Mouse (Mus musculus) hindbrain, embryonic 12.5 days (tissue): ENCODE measurements around the gene Prss35. TPM values are rescaled to one million over a fixed set of nuclear protein-coding genes. Genes with fewer than 3 reads are reported as not detected.

Experiments used
- ATAC-seq: fragments of 200-750 bp; cut with Nextera tagmentation; 2 replicates; pipeline ENCODE4 v1.8.0; 2017; ENCODE audit warnings: moderate TSS enrichment; ENCODE audit not compliant: low FRiP score
- H3K27ac ChIP-seq: fragments of 300-500 bp; sonication (generic); 2 replicates; pipeline ENCODE4 v1.5.1; 2016; ENCODE audit warnings: mild to moderate bottlenecking
- H3K27me3 ChIP-seq: fragments of 300-500 bp; sonication (generic); 2 replicates; pipeline ENCODE4 v1.6.1; 2016; ENCODE audit warnings: mild to moderate bottlenecking
- H3K36me3 ChIP-seq: fragments of 300-500 bp; sonication (generic); 2 replicates; pipeline ENCODE4 v1.6.1; 2016; ENCODE audit warnings: mild to moderate bottlenecking
- H3K4me1 ChIP-seq: fragments of 300-500 bp; sonication (generic); 2 replicates; pipeline ENCODE4 v1.6.1; 2016
- H3K4me2 ChIP-seq: fragments of 300-500 bp; sonication (generic); replicated peaks from 2 replicates; pipeline ENCODE4 v1.6.1; 2016; ENCODE audit warnings: mild to moderate bottlenecking
- H3K4me3 ChIP-seq: fragments of 300-500 bp; sonication (generic); 2 replicates; pipeline ENCODE4 v1.5.1; 2016; ENCODE audit warnings: mild to moderate bottlenecking
- H3K9ac ChIP-seq: fragments of 300-500 bp; sonication (generic); 2 replicates; pipeline ENCODE4 v1.6.1; 2016; ENCODE audit warnings: mild to moderate bottlenecking, moderate library complexity
- H3K9me3 ChIP-seq: fragments of 300-500 bp; sonication (generic); replicated peaks from 2 replicates; pipeline ENCODE4 v1.6.1; 2016; ENCODE audit warnings: mild to moderate bottlenecking
- WGBS: fragments of 180-500 bp; shearing (Covaris S2); methylation state at CpG from one replicate; pipeline ENCODE4 v1.1.7; 2016; 5-methylcytosine and 5-hydroxymethylcytosine counted together
- polyA plus RNA-seq: library from polyadenylated mRNA; unstranded; fragments of >200 nt; fragmentation: Nextera tagmentation; extraction: Ambion mirVana; gene quantifications from 2 replicates; pipeline ENCODE4 v1.2.1, GENCODE M21; 2016

Gene Prss35
- polyA plus RNA-seq: 5.6 and 7.1 TPM in 2 replicates

DNA sequence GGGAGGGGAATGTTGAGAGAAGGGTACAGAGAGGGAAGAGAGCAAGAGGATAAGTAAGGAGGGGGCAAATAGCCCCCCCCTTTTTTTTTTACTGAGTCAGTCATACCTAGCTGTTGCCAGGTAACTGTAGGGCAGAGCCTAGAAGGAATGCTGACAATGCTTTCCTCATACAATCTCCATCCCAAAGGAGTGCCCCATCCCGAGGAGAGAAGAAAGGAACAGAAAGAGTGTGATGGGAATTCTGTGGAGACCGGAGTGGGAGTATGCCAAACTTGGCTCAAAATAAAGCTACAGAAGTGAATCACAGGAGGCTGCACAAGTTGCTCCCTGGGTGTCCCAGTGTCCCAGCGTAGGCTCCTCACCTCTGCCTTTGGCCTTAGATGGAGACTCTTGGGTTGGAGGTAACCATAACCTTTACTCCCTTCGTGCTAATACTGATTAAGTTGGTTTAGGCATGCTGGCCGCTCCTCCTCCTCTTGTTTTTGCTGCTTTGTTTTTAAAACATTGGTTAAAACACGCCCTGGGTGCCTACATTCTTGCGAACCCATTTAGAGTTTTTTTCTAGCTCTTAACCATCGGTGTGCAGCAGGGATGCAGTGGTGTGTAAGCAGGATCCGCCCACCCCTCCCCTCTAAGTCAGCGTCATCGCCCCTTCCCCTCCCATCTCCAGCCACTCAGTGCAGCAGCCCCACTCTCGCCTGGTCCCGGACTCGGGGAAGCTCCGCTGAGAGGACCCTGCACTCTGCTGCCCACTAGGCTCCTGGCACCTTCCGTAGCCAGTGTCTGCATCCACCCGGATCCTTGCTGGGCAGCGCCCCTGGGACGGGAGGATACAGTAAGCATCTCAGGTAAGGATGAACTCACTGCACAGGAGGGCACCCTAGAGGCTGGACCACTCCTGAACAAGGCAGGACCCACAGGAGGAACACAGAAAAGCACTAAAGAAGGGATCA is at the start of gene Prss35:
Gene Prss35, plus strand, starts transcription at position 691 of the 953 bp plus-strand sequence.
- H3K27ac ChIP-seq: no peak within 1 kb of the TSS; the same call in 1 of the 2 replicates
- WGBS: 1% methylated on average over 19 of the region's 19 CpGs
- peaks cover 9% of the 10 kb centered on the region for H3K4me1 ChIP-seq
- peak within 1 kb of the TSS; percentile 68 for H3K4me2 ChIP-seq
- no peaks in the 10 kb centered on the region for H3K36me3 ChIP-seq
- no peaks in the 10 kb centered on the region for H3K9me3 ChIP-seq
- peak within 1 kb of the TSS; percentile 36 for H3K4me3 ChIP-seq
- peak within 1 kb of the TSS; percentile 51; the same call in 1 of the 2 replicates for H3K9ac ChIP-seq
- no peaks in the 10 kb centered on the region for H3K27me3 ChIP-seq
- peak; percentile 90 for ATAC-seq

DNA sequence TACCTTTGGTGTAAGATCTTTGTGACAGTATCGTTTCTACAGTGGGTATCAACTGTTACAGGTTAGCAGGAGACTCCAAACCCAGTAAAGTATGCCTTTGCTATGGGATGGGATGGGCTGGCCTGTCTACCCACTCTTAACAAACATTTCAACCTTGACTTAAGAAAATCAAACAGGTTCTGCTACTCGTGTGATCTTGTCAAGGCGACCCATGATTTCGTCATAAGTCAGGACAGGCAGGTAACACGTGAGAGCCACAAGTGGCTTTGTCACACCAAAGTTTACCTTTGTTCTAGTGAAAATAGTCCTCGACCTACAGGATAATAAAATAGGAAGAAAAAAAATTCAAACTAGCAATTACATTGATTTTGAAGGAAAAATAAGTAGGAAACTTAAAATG is 49.5 kb upstream of the Prss35 start:
- Histone ChIP-seq H3K27ac (no peak overlapping the region), H3K36me3 (no peaks in the 10 kb centered on the region), H3K4me1 (no peaks in the 10 kb centered on the region), H3K9me3 (no peaks in the 10 kb centered on the region), H3K4me3 (no peak overlapping the region), H3K4me2 (no peak overlapping the region), H3K9ac (no peak overlapping the region), H3K27me3 (no peaks in the 10 kb centered on the region)
- 94% methylated on average over 6 of the region's 6 CpGs for WGBS
- ATAC-seq: no peak

DNA sequence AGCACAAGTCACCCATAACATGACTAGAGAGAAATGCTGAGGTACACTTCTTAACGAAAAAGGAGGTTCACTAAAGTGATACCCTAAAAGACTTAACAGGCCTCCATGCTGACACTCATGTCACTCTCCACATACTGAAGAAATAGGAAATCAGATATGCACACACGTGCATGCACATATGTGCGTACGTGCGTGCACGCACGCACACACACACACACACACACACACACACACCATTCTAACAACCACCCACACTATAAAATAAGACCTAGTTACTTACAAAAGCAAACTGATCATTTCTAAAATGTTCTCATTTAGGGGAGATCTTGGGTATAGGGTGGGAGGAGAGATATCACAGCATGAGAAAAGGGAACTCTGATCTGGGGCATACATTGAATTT is 48.8 kb upstream of the Prss35 start:
- no peaks in the 10 kb centered on the region for H3K9me3 ChIP-seq
- H3K36me3 ChIP-seq: no peaks in the 10 kb centered on the region
- no peak overlapping the region for H3K4me3 ChIP-seq
- H3K27me3 ChIP-seq: no peaks in the 10 kb centered on the region
- H3K4me2 ChIP-seq: peak overlapping the region; percentile 77
- ATAC-seq: no peak
- no peaks in the 10 kb centered on the region for H3K4me1 ChIP-seq
- whole genome bisulfite sequencing: 92% methylated on average over 7 of the region's 7 CpGs
- no peak overlapping the region for H3K9ac ChIP-seq
- H3K27ac ChIP-seq: no peak overlapping the region

DNA sequence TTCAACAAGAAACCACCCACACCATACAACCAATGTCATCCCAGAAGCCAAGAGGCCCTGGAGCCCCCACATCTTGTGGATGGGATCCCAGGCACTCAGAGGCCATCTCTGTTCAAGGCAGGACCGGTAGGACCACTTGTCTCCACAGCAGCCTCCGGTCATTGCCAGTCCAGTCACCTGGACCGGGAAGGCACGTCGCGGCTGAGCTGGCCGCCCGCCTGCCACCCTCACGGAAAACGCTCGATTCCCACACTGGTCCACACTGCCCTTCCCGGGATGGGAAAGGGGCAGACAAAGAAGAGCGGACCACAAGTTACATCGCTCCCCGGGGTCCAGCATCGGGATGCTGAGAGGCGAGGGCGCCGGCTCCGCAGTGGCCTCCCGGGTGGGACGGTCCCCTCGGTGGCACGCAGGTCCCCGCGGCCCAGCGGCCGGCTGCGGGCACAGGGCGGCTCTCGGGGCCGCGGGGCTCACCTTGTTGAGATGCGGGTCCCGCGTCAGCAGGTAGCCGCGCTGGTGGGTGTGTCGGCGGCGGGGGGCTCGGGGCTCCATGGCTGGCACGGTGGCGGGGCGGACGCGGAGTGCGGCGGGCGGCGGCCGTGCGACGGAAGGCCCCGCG is 48.1 kb upstream of the Prss35 start:
- peak overlapping the region; percentile 86 for H3K9ac ChIP-seq
- H3K36me3 ChIP-seq: no peaks in the 10 kb centered on the region
- 1% methylated on average over 37 of the region's 56 CpGs for WGBS
- peak overlapping the region; percentile 77 for H3K4me2 ChIP-seq
- H3K9me3 ChIP-seq: no peaks in the 10 kb centered on the region
- peak; percentile 73 for ATAC-seq
- H3K27ac ChIP-seq: 0 out of 2 replicates have a peak overlapping the region, but pooled peaks have one; percentile 23
- H3K4me3 ChIP-seq: peak overlapping the region; percentile 71
- H3K27me3 ChIP-seq: no peaks in the 10 kb centered on the region
- no peaks in the 10 kb centered on the region for H3K4me1 ChIP-seq

DNA sequence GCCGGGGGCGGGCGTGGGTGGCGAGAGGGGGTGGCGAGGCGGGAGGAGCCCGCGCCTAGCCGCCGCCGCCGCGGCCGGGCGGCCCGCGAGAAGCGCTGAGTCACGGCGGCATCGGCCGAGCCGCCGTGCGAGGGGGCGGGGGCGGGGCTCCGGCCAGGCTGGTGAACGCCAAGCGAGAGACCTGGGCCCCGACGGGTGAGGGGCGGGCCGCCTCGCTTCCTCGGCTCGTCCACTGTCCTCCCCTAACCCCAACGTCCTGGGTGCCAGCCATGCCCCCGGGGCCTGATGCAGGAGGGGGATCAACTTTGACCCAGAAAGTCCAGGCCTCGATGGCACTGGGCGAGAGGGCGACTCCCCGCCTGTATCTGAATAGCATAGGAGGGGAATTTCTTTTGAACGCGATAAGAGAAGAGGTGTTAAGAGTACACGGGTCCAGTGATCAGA is 47.6 kb upstream of the Prss35 start, which contains the start of gene Me1:
Gene Me1, minus strand, starts transcription at position 136 of the 444 bp plus-strand sequence.
- 2% methylated on average over 20 of the region's 46 CpGs for WGBS
- Histone ChIP-seq H3K9me3 (no peaks in the 10 kb centered on the region), H3K27me3 (no peaks in the 10 kb centered on the region), H3K9ac (peak within 1 kb of the TSS; percentile 86), H3K4me3 (peak within 1 kb of the TSS; percentile 71), H3K4me2 (peak within 1 kb of the TSS; percentile 77), H3K36me3 (no peaks in the 10 kb centered on the region), H3K27ac (0 out of 2 replicates have a peak within 1 kb of the TSS, but pooled peaks have one; percentile 23), H3K4me1 (no peaks in the 10 kb centered on the region)
- ATAC-seq: peak; percentile 88

DNA sequence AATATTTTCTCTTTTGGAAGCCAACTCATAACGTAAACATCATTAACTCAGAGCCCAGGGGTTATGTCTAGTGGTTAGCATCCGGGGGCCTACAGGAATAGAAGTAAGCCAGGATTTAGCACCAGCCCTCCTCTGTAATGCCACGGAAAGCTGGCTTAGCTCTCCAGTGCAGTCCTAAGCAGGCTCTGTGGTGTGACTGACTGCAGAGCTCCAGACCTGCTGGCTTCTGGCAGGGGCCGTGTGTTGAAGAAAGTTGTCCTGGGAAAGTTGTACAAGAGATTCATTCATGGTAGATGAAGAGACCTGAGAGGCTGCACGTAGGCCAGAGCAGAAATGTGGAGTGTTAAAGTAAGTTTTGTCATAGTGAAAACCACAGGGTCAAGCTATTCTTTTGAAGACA is 42.2 kb upstream of the Prss35 start:
- no peak for ATAC-seq
- Histone ChIP-seq H3K36me3 (no peaks in the 10 kb centered on the region), H3K4me3 (no peak overlapping the region), H3K9me3 (no peaks in the 10 kb centered on the region), H3K27me3 (no peaks in the 10 kb centered on the region), H3K4me2 (no peak overlapping the region), H3K4me1 (no peaks in the 10 kb centered on the region), H3K27ac (no peak overlapping the region), H3K9ac (no peak overlapping the region)
- 44% methylated on average over 5 of the region's 5 CpGs for WGBS

DNA sequence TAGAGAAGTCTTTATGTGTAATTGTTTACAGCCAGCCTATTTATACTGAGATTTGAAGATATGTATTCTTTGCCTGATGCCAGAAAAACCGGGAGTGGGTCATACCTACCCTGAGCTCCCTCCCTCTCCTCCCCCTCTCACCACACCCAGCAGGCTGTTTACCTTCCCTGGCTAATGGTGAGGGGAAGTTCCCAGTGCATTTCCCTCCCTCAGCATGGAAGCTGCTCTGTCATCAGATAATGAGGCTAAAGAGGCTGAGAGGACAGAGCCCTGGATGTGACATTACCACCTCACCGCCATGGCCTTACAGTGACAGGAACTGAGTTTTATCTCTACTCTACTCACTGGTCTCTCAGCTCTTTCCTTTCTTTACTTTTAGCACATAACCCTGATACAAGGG is 41.6 kb upstream of the Prss35 start:
- no peak for ATAC-seq
- Histone ChIP-seq H3K9ac (no peak overlapping the region), H3K27me3 (no peaks in the 10 kb centered on the region), H3K27ac (no peak overlapping the region), H3K36me3 (no peaks in the 10 kb centered on the region), H3K4me1 (no peaks in the 10 kb centered on the region), H3K4me2 (no peak overlapping the region), H3K9me3 (no peaks in the 10 kb centered on the region), H3K4me3 (no peak overlapping the region)
- WGBS: 33% methylated on average over 2 of the region's 2 CpGs

DNA sequence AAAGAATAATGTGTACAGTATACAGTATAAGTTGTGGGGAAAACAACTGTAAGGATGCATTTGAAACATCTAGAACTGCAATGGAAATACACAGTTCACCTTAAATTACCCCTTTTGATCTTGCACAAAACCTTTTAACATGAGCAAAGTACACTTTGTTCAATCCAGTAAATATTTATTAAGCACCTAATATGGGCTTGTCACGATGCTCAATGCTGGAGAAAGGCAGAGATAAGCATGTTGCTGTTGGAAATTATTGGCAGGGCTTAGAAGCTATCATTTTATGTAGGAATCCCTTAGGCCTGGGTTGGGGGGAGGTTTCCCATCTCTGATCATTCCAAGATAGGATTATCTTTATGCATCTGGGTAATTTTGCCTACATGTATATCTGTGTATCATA is 36.0 kb upstream of the Prss35 start:
- H3K9me3 ChIP-seq: no peaks in the 10 kb centered on the region
- H3K4me2 ChIP-seq: no peak overlapping the region
- no peaks in the 10 kb centered on the region for H3K4me1 ChIP-seq
- no peak overlapping the region for H3K9ac ChIP-seq
- ATAC-seq: no peak
- 59% methylated on average over 1 of the region's 1 CpGs for WGBS
- H3K4me3 ChIP-seq: no peak overlapping the region
- no peaks in the 10 kb centered on the region for H3K27me3 ChIP-seq
- H3K27ac ChIP-seq: no peak overlapping the region
- no peaks in the 10 kb centered on the region for H3K36me3 ChIP-seq

DNA sequence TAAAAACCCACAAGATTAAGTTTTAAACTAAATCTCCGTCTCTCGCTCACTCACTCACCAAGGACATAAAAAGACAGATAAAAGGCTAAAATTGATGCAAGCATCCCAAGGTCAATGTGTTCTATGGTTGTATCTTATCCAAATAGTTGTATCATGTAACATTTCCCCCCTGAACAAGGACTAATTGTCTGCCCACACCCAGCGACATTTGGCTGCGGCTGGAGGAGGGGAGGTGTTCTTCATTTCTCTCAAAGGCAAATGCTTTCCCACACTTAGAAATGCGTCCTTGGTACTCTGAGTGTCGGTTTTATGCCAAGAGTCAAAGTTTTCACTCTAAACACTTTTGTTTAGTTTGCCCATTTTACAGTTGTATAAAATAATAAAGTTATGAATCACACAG is 34.5 kb upstream of the Prss35 start:
- Histone ChIP-seq H3K4me1 (no peaks in the 10 kb centered on the region), H3K4me3 (no peak overlapping the region), H3K4me2 (no peak overlapping the region), H3K9me3 (no peaks in the 10 kb centered on the region), H3K9ac (no peak overlapping the region), H3K27ac (no peak overlapping the region), H3K36me3 (no peaks in the 10 kb centered on the region), H3K27me3 (no peaks in the 10 kb centered on the region)
- no peak for ATAC-seq
- 70% methylated on average over 6 of the region's 6 CpGs for WGBS

DNA sequence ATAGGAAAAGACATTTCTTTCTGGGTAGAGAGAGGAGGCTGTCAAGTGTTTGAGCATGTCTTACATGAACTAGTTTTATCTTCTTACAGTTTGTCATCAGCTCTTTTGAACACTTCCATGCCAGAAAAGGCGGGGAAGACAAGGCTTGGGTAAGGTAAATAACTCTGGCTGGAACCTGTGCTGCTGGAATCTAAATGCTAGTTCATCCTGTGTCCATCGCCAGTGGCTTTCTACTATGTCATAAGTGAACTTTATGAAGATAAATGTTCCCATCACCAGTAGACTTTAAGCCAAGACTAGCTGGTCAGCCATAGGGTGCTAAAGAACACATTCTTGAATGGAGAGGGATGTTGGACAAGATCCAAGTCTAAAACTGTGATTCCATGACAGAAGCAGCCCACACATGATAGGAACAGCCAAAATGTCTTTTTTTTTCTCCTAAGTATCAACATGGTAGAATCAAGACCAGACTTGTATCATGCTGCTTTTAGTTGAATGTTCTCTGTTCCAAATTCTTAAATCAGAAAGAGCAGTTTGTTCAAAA is 33.3 kb upstream of the Prss35 start:
- Histone ChIP-seq H3K9me3 (no peaks in the 10 kb centered on the region), H3K36me3 (no peaks in the 10 kb centered on the region), H3K4me1 (no peaks in the 10 kb centered on the region), H3K4me3 (no peak overlapping the region), H3K27ac (no peak overlapping the region), H3K27me3 (no peaks in the 10 kb centered on the region), H3K4me2 (no peak overlapping the region), H3K9ac (no peak overlapping the region)
- 91% methylated on average over 2 of the region's 2 CpGs for WGBS
- ATAC-seq: no peak

DNA sequence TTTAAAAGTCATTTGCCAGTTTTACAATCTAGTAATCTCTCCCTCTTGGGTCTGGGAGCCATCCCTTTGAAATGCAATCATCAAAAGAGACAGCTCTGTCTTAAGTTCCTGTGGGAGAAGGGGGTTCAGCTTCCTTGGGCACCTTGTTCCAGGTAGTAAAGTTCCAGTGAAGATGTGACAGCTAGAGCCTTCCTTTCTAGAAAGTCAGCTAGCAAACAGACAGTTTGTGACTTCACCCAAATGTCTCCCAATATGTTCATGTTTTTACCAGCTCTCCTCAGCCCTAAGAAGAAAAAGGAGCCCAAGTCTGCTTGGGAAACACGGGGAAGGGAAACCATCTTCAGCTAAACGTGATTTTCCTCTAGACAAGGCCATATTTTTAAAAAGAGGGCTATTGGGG is 30.8 kb upstream of the Prss35 start:
- WGBS: 79% methylated on average over 2 of the region's 2 CpGs
- Histone ChIP-seq H3K9me3 (no peaks in the 10 kb centered on the region), H3K9ac (no peak overlapping the region), H3K27ac (no peak overlapping the region), H3K27me3 (no peaks in the 10 kb centered on the region), H3K4me1 (no peaks in the 10 kb centered on the region), H3K36me3 (no peaks in the 10 kb centered on the region), H3K4me2 (no peak overlapping the region), H3K4me3 (no peak overlapping the region)
- ATAC-seq: no peak

DNA sequence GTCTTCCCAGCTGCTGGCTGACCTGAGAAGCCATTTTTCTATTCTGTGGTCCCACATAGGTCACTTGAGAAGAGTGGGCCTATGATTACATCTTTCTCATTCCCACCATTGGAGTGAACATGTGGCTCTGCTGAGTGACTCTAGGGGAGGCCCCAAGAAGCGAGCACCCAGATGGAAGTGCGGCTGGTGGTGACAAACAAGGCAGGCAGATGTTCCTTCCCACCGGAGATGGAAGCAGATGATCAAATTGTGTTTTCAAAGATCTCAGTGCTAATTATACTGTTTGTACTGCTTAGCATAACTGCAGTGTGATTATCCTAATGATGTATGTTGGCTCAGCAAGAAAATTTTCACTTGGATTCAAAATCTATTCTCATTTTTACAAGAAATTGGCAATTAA is 29.4 kb upstream of the Prss35 start:
- H3K36me3 ChIP-seq: no peaks in the 10 kb centered on the region
- WGBS: 89% methylated on average over 3 of the region's 3 CpGs
- no peak overlapping the region for H3K4me3 ChIP-seq
- H3K4me1 ChIP-seq: no peaks in the 10 kb centered on the region
- ATAC-seq: no peak
- no peaks in the 10 kb centered on the region for H3K9me3 ChIP-seq
- no peak overlapping the region for H3K4me2 ChIP-seq
- no peaks in the 10 kb centered on the region for H3K27me3 ChIP-seq
- H3K9ac ChIP-seq: no peak overlapping the region
- H3K27ac ChIP-seq: no peak overlapping the region
